Comparison of ENCODE assay signal across 7 mouse cellular contexts in genomic region chr1:65820771-65821170, GRCm38 (mm10).
"Had no signal": no experiment of that assay in that cellular context is flagged by ENCODE, and none has a peak within 500 bp of the region (broad histone marks: within the 10 kb centered on the region; RNA-seq: fewer than 3 reads in every experiment).

No protein-coding gene starts in this region.

- DNase-seq: kidney, postnatal 10 days; liver, embryonic 13.5 days; liver, postnatal 0 days; retina, postnatal 1 day; right cerebral cortex, postnatal 4 days; spleen, adult 18-20 months; thymus, postnatal 4 days had no signal
